Mouse (Mus musculus) MEL (cell line): Measurements from ENCODE around the gene Tm9sf4.

Source experiments
- CHD2 ChIP-seq: IDR thresholded peaks from 2 replicates; pipeline ENCODE4 v1.6.1; 2011; ENCODE audit warnings: low read length, improper control_type of control experiment
- CTCF ChIP-seq, 3 experiments: IDR thresholded peaks in 2 of 3; conservative IDR thresholded peaks in 1 of 3; 2 replicates each; pipeline ENCODE4 v1.5.1; 2011 to 2012; ENCODE audit warnings: low read length in 3 of 3, low read depth in 2 of 3, mild to moderate bottlenecking in 2 of 3, improper control_type of control experiment in 1 of 3, inconsistent platforms in 1 of 3, mixed read lengths in 1 of 3, moderate library complexity in 1 of 3; ENCODE audit not compliant: control insufficient read depth in 1 of 3, insufficient read depth in 1 of 3, poor library complexity in 1 of 3, severe bottlenecking in 1 of 3
- EP300 ChIP-seq, 2 experiments: IDR thresholded peaks; 2 replicates each; pipeline ENCODE4 v1.6.1; 2011; ENCODE audit warnings: improper control_type of control experiment in 2 of 2, low read length in 2 of 2, low read depth in 1 of 2, mild to moderate bottlenecking in 1 of 2
- MAFK ChIP-seq: IDR thresholded peaks from 2 replicates; pipeline ENCODE4 v1.6.1; 2011; ENCODE audit warnings: low read depth, mild to moderate bottlenecking, low read length, improper control_type of control experiment, borderline replicate concordance
- USF1 ChIP-seq: IDR thresholded peaks from 2 replicates; pipeline ENCODE4 v1.6.1; 2014; ENCODE audit warnings: low read depth, mild to moderate bottlenecking, inconsistent platforms, low read length, improper control_type of control experiment, moderate library complexity

GRCm38 (mm10) chr2:153151026-153151425 is 10.1 kb upstream of the Tm9sf4 start:
- TF ChIP-seq USF1 (no peak), EP300 (IDR thresholded peaks at IDR 0.05; ENCODE audit: low read depth in 1 of 2, low read length in 2 of 2) (no peak), CTCF (IDR thresholded peaks at IDR 0.05 in 2 of 3, conservative IDR thresholded peaks at IDR 0.05 in 1 of 3; ENCODE audit: control insufficient read depth in 1 of 3, insufficient read depth in 1 of 3, low read depth in 2 of 3, low read length in 3 of 3, poor library complexity in 1 of 3, severe bottlenecking in 1 of 3) (no peak), CHD2 (no peak), MAFK (no peak)
